Mouse (Mus musculus) R1 (cell line): ENCODE results near the gene Dclk2.
A peak's percentile ranks its signal among the peaks of the same experiment; 100 is the strongest.

Experiments used
- DNase-seq: peaks from one replicate; pipeline ENCODE4 v3.0.0-alpha.2; 2018; ENCODE audit warnings: low read depth, low spot score

Gene Dclk2

GRCm38 (mm10) chr3:86799041-86799440, 121.6 kb downstream of the Dclk2 start:
- DNase-seq, result no peak

GRCm38 (mm10) chr3:86797871-86798460, 122.7 kb downstream of the Dclk2 start:
- no peak for DNase-seq

- DNase-seq, result peak; percentile 61
These were observed 123.9 kb downstream of the Dclk2 start for GRCm38 (mm10) chr3:86796716-86797115.

- DNase-seq, result no peak
These were observed 126.9 kb downstream of the Dclk2 start for GRCm38 (mm10) chr3:86793720-86794191.

- no peak for DNase-seq
These were observed 127.4 kb downstream of the Dclk2 start for GRCm38 (mm10) chr3:86793264-86793663.

- DNase-seq, result no peak
These were observed 130.9 kb downstream of the Dclk2 start for GRCm38 (mm10) chr3:86789752-86790151.

- peak; percentile 88 for DNase-seq
These were observed 131.9 kb downstream of the Dclk2 start for GRCm38 (mm10) chr3:86788711-86789110.

- no peak for DNase-seq
These were observed 133.1 kb downstream of the Dclk2 start for GRCm38 (mm10) chr3:86787423-86788123.

GRCm38 (mm10) chr3:86786845-86787351, 133.8 kb downstream of the Dclk2 start:
- no peak for DNase-seq

GRCm38 (mm10) chr3:86786280-86786679, 134.4 kb downstream of the Dclk2 start:
- no peak for DNase-seq

- DNase-seq, result no peak
These were observed 135.7 kb downstream of the Dclk2 start for GRCm38 (mm10) chr3:86784930-86785329.

GRCm38 (mm10) chr3:86784051-86784450, 136.6 kb downstream of the Dclk2 start:
- DNase-seq, result no peak

GRCm38 (mm10) chr3:86779704-86780103, 140.9 kb downstream of the Dclk2 start:
- no peak for DNase-seq

GRCm38 (mm10) chr3:86775444-86775828, 145.2 kb downstream of the Dclk2 start:
- DNase-seq, result no peak

GRCm38 (mm10) chr3:86774566-86775443, 145.8 kb downstream of the Dclk2 start:
- DNase-seq, result no peak

GRCm38 (mm10) chr3:86768969-86769368, 151.7 kb downstream of the Dclk2 start:
- no peak for DNase-seq

- no peak for DNase-seq
These were observed 152.1 kb downstream of the Dclk2 start for GRCm38 (mm10) chr3:86768553-86768952.

GRCm38 (mm10) chr3:86762456-86762855, 158.2 kb downstream of the Dclk2 start:
- DNase-seq, result no peak

- no peak for DNase-seq
These were observed 158.6 kb downstream of the Dclk2 start for GRCm38 (mm10) chr3:86762036-86762415.

GRCm38 (mm10) chr3:86761095-86762035, 159.3 kb downstream of the Dclk2 start:
- DNase-seq, result peak; percentile 64

- no peak for DNase-seq
These were observed 160.2 kb downstream of the Dclk2 start for GRCm38 (mm10) chr3:86760474-86760873.
